ENCODE assay signal across 7 mouse cellular contexts in genomic region chr7:97747787-97748497, GRCm38 (mm10). TPM values are rescaled to one million over a fixed set of nuclear protein-coding genes. Genes with fewer than 3 reads are reported as not detected.
DNase-seq lines count a peak whose midpoint lies in the region; ATAC-seq lines count a peak whose summit lies in the region.

No protein-coding gene starts in this region.

- peak; percentile 72 for ATAC-seq in intestine, embryonic 16.5 days

- intact Hi-C loops in left cerebral cortex, postnatal 36 days (cut with DNase I): loop anchor here (2.0 to 10.0 kb wide), 3 partner anchors 97 to 373 kb away; no protein-coding TSS in a partner anchor

- no peaks in the 10 kb centered on the region for H3K27me3 ChIP-seq in intestine, embryonic 16.5 days (replicated peaks; ENCODE audit: control insufficient read depth, insufficient read depth, low read length)
- H3K27me3 ChIP-seq in midbrain, embryonic 10.5 days (ENCODE audit: low read depth, poor library complexity, severe bottlenecking): peaks cover 5% of the 10 kb centered on the region; the same call in 1 of the 2 replicates

- H3K9me3 ChIP-seq in intestine, embryonic 16.5 days (ENCODE audit: control insufficient read depth, low read length): no peaks in the 10 kb centered on the region
- H3K9me3 ChIP-seq in midbrain, embryonic 10.5 days (replicated peaks): no peaks in the 10 kb centered on the region

- H3K4me3 ChIP-seq in intestine, embryonic 16.5 days (ENCODE audit: low read length): no peak overlapping the region; the same call in 1 of the 2 replicates
- H3K4me3 ChIP-seq in midbrain, embryonic 10.5 days: no peak overlapping the region

- H3K9ac ChIP-seq in intestine, embryonic 16.5 days (ENCODE audit: low read depth, low read length): peak overlapping the region; percentile 43; the same call in 1 of the 2 replicates

- H3K36me3 ChIP-seq in intestine, embryonic 16.5 days (ENCODE audit: control insufficient read depth, insufficient read depth, low read length): no peaks in the 10 kb centered on the region
- H3K36me3 ChIP-seq in midbrain, embryonic 10.5 days: no peaks in the 10 kb centered on the region

- peak overlapping the region; percentile 41; the same call in 1 of the 2 replicates for H3K27ac ChIP-seq in intestine, embryonic 16.5 days (ENCODE audit: low read length)
- H3K27ac ChIP-seq in midbrain, embryonic 10.5 days (replicated peaks): peak overlapping the region; percentile 77

- H3K4me2 ChIP-seq in intestine, embryonic 16.5 days (ENCODE audit: low read depth, low read length): peak overlapping the region; percentile 28; the same call in 1 of the 2 replicates

- peak; percentile 79 to 85 for DNase-seq in adrenal gland, adult 18-20 months (ENCODE audit: low spot score in 2 of 2)
- peak; percentile 79 for DNase-seq in embryo, embryonic 9.5 days (ENCODE audit: extremely low spot score)
- DNase-seq in gastrocnemius, postnatal 4 days (ENCODE audit: low spot score in 2 of 2): peak; percentile 58 to 86
- peak; percentile 83 to 85 for DNase-seq in left cerebral cortex, postnatal 36 days (ENCODE audit: low spot score in 2 of 2)
- DNase-seq in midbrain, embryonic 10.5 days (ENCODE audit: low spot score): peak; percentile 82
- peak; percentile 86 for DNase-seq in right cerebral cortex, postnatal 4 days

- peaks cover 4% of the 10 kb centered on the region; the same call in 1 of the 2 replicates for H3K4me1 ChIP-seq in intestine, embryonic 16.5 days (ENCODE audit: control insufficient read depth, insufficient read depth, low read length)
- H3K4me1 ChIP-seq in midbrain, embryonic 10.5 days: peaks cover 25% of the 10 kb centered on the region

- WGBS in intestine, embryonic 16.5 days: 24% methylated on average over 28 of the region's 28 CpGs
- 26% methylated on average over 28 of the region's 28 CpGs for whole genome bisulfite sequencing in midbrain, embryonic 10.5 days

RNA-seq across cellular contexts. Expression of gene Aqp11, which starts 9.9 kb away (rescaled TPM):
- total RNA-seq in adrenal gland, adult 18-20 months (2021): 1 to 10 TPM; 2.8 to 3.8 TPM
- total RNA-seq in gastrocnemius, postnatal 4 days (2021): 1 to 10 TPM; 2.6 to 3.1 TPM
- polyA plus RNA-seq in intestine, embryonic 16.5 days (2015; fragmentation: Nextera tagmentation; extraction: Ambion mirVana): 93.4 and 115 TPM in 2 replicates
- total RNA-seq in left cerebral cortex, postnatal 36 days (2021): 10 to 100 TPM; 22.1 to 23.3 TPM
- 5.3 and 5.7 TPM in 2 replicates for polyA plus RNA-seq in midbrain, embryonic 10.5 days (2016; fragmentation: Nextera tagmentation; extraction: Ambion mirVana)

RNA-seq across cellular contexts. Expression of gene Pak1, which starts 40.4 kb away (rescaled TPM):
- 10 to 100 TPM; 26.9 to 31.3 TPM for total RNA-seq in adrenal gland, adult 18-20 months (2021)
- total RNA-seq in gastrocnemius, postnatal 4 days (2021): 100 to 1,000 TPM; 123 to 124 TPM
- 35.8 and 36.3 TPM in 2 replicates for polyA plus RNA-seq in intestine, embryonic 16.5 days (2015; fragmentation: Nextera tagmentation; extraction: Ambion mirVana)
- 100 to 1,000 TPM; 384 to 468 TPM for total RNA-seq in left cerebral cortex, postnatal 36 days (2021)
- polyA plus RNA-seq in midbrain, embryonic 10.5 days (2016; fragmentation: Nextera tagmentation; extraction: Ambion mirVana): 70.4 and 90.6 TPM in 2 replicates

RNA-seq across cellular contexts. Expression of gene Clns1a, which starts 51.5 kb away (rescaled TPM):
- total RNA-seq in adrenal gland, adult 18-20 months (2021): 10 to 100 TPM; 47.4 to 53.8 TPM
- total RNA-seq in gastrocnemius, postnatal 4 days (2021): 10 to 100 TPM; 52.1 to 56.3 TPM
- 136 and 152 TPM in 2 replicates for polyA plus RNA-seq in intestine, embryonic 16.5 days (2015; fragmentation: Nextera tagmentation; extraction: Ambion mirVana)
- total RNA-seq in left cerebral cortex, postnatal 36 days (2021): 10 to 100 TPM; 78.8 to 84.4 TPM
- 262 and 299 TPM in 2 replicates for polyA plus RNA-seq in midbrain, embryonic 10.5 days (2016; fragmentation: Nextera tagmentation; extraction: Ambion mirVana)

Comparison
In these comparisons a context has a peak if more than half of its experiments do, and no peak if none do; other contexts are left out.
1. RNA of gene Aqp11, which starts 9.9 kb away (total RNA-seq): 22.1 to 23.3 TPM in left cerebral cortex, postnatal 36 days; 2.8 to 3.8 TPM in adrenal gland, adult 18-20 months and 2.6 to 3.1 TPM in gastrocnemius, postnatal 4 days; every median in the first group is over 4 times any median in the second.
2. Peak in every context shown above with its lines, with median percentiles within 50 percentile points of each other: DNase-seq.